Mouse (Mus musculus) bone marrow, adult 2 months (tissue): ENCODE data around the gene Zfp592.

ENCODE experiments used
- CTCF ChIP-seq: fragments of 200-500 bp; IDR thresholded peaks from 2 replicates; pipeline ENCODE4 v1.5.1; 2011; ENCODE audit warnings: low read length, control low read depth; ENCODE audit not compliant: control insufficient read depth, insufficient read depth
- POLR2A ChIP-seq: fragments of 200-500 bp; IDR thresholded peaks from 2 replicates; pipeline ENCODE4 v1.6.1; 2011; ENCODE audit warnings: low read depth, mild to moderate bottlenecking, control low read depth, low read length, borderline replicate concordance; ENCODE audit not compliant: control insufficient read depth

DNA sequence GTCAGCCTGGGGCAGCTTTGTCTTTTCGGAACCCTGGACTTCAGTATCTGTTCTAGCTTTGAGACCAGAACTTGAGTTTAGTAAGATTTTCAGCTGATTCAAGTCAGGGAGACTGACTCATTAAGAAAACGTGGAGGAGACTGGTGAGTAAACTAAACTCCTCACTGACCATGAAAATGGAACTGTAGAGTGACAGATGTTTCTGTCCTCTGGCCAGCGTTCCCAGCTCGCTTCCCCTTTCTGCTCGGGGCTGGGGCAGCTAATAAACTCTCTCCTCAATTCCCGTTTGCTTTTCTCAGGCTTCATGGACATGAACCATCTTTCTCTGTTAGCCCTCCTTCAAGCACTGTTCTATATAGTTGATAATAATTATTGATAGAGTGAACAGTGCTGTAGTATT lies 4.3 kb downstream of the Zfp592 start:
- TF ChIP-seq CTCF (no peak), POLR2A (no peak)
